Mouse (Mus musculus) adrenal gland, postnatal 10 days (tissue): Measurements from ENCODE around the gene Prl2a1. TPM values are rescaled to one million over a fixed set of nuclear protein-coding genes. Genes with fewer than 3 reads are reported as not detected.
"Not testable (repeated sequence)": the region's sequence is repeated elsewhere in the genome, so short reads cannot be mapped to it uniquely, and the experiment has no call there.

Experiments used
- DNase-seq: peaks from one replicate; pipeline ENCODE4 v3.0.0; 2021; ENCODE audit warnings: mixed read lengths
- long read RNA-seq, 2 experiments: library from polyadenylated mRNA; stranded (forward); transcript quantifications; one replicate each; pipeline ENCODE4 v2.0.0; 2021
- total RNA-seq, 2 experiments: library from RNA; stranded (reverse); gene quantifications; 2 replicates each; pipeline ENCODE4 v1.2.3; 2021

Prl2a1 gene
- not detected for total RNA-seq
- long read RNA-seq, experiment 1, result 0 reads
- long read RNA-seq, experiment 2, result 0 reads

GRCm38 (mm10) chr13:27801354-27801753 is at the start of gene Prl2a1:
Gene Prl2a1 (plus strand): TSS chr13:27801654.
- DNase-seq, result no peak

- not testable (repeated sequence) for DNase-seq
Observed at GRCm38 (mm10) chr13:27780704-27781103, 20.8 kb upstream of the Prl2a1 start, which contains the start of gene Prl7c1. Gene Prl7c1 (minus strand): TSS chr13:27780804.

DNA sequence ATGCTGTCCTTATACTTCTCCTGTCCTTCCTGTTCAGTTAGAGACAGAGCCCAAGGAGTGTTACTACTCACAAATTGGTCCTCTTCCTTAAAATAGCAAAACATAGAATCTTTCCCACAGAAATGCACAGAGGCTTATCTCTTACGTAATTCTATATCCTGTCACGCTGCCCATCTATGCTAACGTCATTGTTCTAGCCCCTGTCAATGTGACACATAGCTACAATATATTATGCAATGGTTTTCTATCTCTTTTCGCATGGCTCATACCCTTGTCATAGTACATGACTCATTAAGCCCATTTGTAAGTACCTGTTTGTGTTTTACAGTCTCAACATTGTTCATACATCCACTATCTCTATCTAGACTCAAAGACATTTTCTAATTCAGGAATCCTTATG is 2.2 kb upstream of the Prl2a1 start:
- DNase-seq, result no peak

- DNase-seq, result no peak
Observed at GRCm38 (mm10) chr13:27802765-27803164, 1.3 kb downstream of the Prl2a1 start.

- DNase-seq, result no peak
Observed at GRCm38 (mm10) chr13:27849042-27849441, 47.6 kb downstream of the Prl2a1 start, which contains the start of gene Prl2c1. Gene Prl2c1 (plus strand): TSS chr13:27849342.

Other genes with a start within 250 kb of the Prl2a1 start
- gene Prl8a9, start 237.0 kb upstream of the Prl2a1 start, total RNA-seq, result not detected
- not detected for gene Prl8a1, start 219.5 kb upstream of the Prl2a1 start, total RNA-seq
- gene Prl7b1, start 191.1 kb upstream of the Prl2a1 start, total RNA-seq, result not detected
- gene Prl7a1, start 159.2 kb upstream of the Prl2a1 start, total RNA-seq, result not detected
- not detected for gene Prl7a2, start 133.6 kb upstream of the Prl2a1 start, total RNA-seq
- not detected for gene Prl7d1, start 84.9 kb upstream of the Prl2a1 start, total RNA-seq
- not detected for gene Prl7c1, start 20.9 kb upstream of the Prl2a1 start, total RNA-seq
- not detected for gene Prl2c1, start 47.7 kb downstream of the Prl2a1 start, total RNA-seq
- gene Prl4a1, start 214.6 kb downstream of the Prl2a1 start, total RNA-seq, result not detected